Mouse (Mus musculus): ENCODE measurements at regions not wholly inside any gene's neighbourhood (a gene's known extent, or its start where the extent isn't known, plus 50 kb on each side); places are given as distances from the start of the nearest gene placed in this dataset.

- TF ChIP-seq CTCF (conservative IDR thresholded peaks at IDR 0.05; ENCODE audit: insufficient read depth, insufficient read length, low read depth, low read length): peak; percentile 62
- TF ChIP-seq POLR2A (IDR thresholded peaks at IDR 0.05; ENCODE audit: low read depth, low read length): no peak
Observed at GRCm38 (mm10) chr10:97375824-97376223, 103.6 kb upstream of the Dcn start.

All from kidney, adult 2 months (tissue).